Mouse (Mus musculus) limb, embryonic 14.5 days (tissue): ENCODE measurements around the gene Msl1. TPM values are rescaled to one million over a fixed set of nuclear protein-coding genes. Genes with fewer than 3 reads are reported as not detected.

Experiments
- ATAC-seq: fragments of 200-750 bp; cut with Nextera tagmentation; 2 replicates; pipeline ENCODE4 v1.8.0; 2017; ENCODE audit warnings: low read depth, moderate number of reproducible peaks, moderate TSS enrichment; ENCODE audit not compliant: low FRiP score
- DNase-seq: peaks from one replicate; pipeline ENCODE4 v3.0.0-alpha.2; 2015; ENCODE audit warnings: low spot score
- H3K27ac ChIP-seq: fragments of 300-500 bp; sonication (generic); replicated peaks from 2 replicates; pipeline ENCODE4 v1.5.1; 2014; ENCODE audit warnings: low read depth, mild to moderate bottlenecking, low read length, moderate library complexity, mixed read lengths
- H3K27me3 ChIP-seq: fragments of 300-500 bp; sonication (generic); 2 replicates; pipeline ENCODE4 v1.6.1; 2014; ENCODE audit warnings: low read length, mixed read lengths; ENCODE audit not compliant: control insufficient read depth, insufficient read depth
- H3K36me3 ChIP-seq: fragments of 300-500 bp; sonication (generic); 2 replicates; pipeline ENCODE4 v1.6.1; 2014; ENCODE audit warnings: mild to moderate bottlenecking, low read length, moderate library complexity, mixed read lengths; ENCODE audit not compliant: control insufficient read depth, insufficient read depth
- H3K4me1 ChIP-seq: fragments of 300-500 bp; sonication (generic); 2 replicates; pipeline ENCODE4 v1.6.1; 2014; ENCODE audit warnings: antibody characterized with exemption, low read length, mixed read lengths; ENCODE audit not compliant: control insufficient read depth, insufficient read depth
- H3K4me2 ChIP-seq: fragments of 300-500 bp; sonication (generic); replicated peaks from 2 replicates; pipeline ENCODE4 v1.6.1; 2014; ENCODE audit warnings: low read depth, mild to moderate bottlenecking, low read length, moderate library complexity; ENCODE audit not compliant: severe bottlenecking
- H3K4me3 ChIP-seq: fragments of 300-500 bp; sonication (generic); replicated peaks from 2 replicates; pipeline ENCODE4 v1.5.1; 2014; ENCODE audit warnings: low read length
- H3K9ac ChIP-seq: fragments of 300-500 bp; sonication (generic); 2 replicates; pipeline ENCODE4 v1.6.1; 2014; ENCODE audit warnings: mild to moderate bottlenecking, low read depth, low read length, moderate library complexity; ENCODE audit not compliant: severe bottlenecking
- H3K9me3 ChIP-seq: fragments of 300-500 bp; sonication (generic); 2 replicates; pipeline ENCODE4 v1.6.1; 2016; ENCODE audit warnings: low read length; ENCODE audit not compliant: control insufficient read depth
- POLR2A ChIP-seq: fragments of 200-500 bp; IDR thresholded peaks from 2 replicates; pipeline ENCODE4 v1.8.0; 2012; ENCODE audit warnings: inconsistent platforms, mild to moderate bottlenecking, moderate library complexity, borderline replicate concordance; ENCODE audit not compliant: insufficient read depth, insufficient read length; ENCODE audit errors: extremely low read depth
- WGBS: fragments of 180-500 bp; shearing (Covaris S2); extraction: QIAGEN DNeasy Blood & Tissue Kit; methylation state at CpG from one replicate; pipeline ENCODE4 v1.1.7; 2014; 5-methylcytosine and 5-hydroxymethylcytosine counted together
- polyA plus RNA-seq, 2 experiments: library from polyadenylated mRNA; depleted of rRNA in 1 of 2; stranded (reverse) in 1 of 2; unstranded in 1 of 2; fragments of >200 nt; fragmentation: Nextera tagmentation in 1 of 2; extraction: Ambion mirVana in 1 of 2; gene quantifications; 2 replicates each; pipeline versions ENCODE4 v1.2.1 to v1.2.3; 2012 to 2014

Msl1 gene
- polyA plus RNA-seq, 2 experiments: 19.8 to 81.1 TPM

DNA sequence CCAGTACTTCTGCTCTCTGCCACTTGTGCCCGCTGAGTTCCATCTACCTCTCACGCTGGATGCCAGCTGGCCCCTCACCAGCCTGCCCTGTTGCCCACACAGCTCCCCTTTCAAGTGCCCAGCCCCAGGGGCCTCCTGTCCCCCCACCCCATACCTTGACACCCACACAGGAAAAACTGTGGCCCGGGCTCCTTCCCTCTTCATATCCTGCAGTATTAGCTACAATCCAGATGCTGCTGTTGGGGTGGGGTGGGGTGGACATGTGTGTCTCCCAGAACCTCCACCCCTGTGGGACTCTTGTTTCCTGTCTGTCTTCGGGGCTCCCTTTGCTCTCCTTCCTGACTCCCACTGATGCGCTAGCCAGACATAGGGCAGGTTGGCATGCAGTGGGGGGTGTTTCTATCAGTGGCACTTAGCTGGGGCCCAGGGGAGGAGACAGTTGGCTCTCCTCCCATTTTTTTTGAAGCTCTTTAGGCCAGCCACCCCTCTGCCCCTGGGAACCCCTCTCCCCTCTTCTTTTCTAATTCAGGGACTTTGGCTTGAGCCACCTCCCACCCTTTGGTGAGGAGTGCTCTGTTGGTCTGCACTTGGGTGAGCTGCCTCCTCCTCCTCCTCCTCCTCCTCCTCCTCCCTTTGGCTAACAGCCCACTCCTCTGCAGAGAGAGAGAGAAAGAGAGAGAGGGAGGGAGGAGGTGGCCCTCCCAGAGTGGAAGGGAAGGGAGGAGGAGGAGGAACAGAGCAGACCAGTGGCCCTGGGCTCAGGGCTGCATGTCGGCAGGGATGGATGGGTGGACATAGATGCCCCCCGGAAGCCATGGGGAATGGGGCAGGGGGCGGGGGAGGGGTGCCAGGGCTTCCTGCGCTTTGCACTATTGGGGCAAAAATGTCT lies 29.7 kb upstream of the Msl1 start:
- peaks cover 87% of the 10 kb centered on the region for H3K36me3 ChIP-seq
- H3K9ac ChIP-seq: no peak overlapping the region
- no peaks in the 10 kb centered on the region for H3K9me3 ChIP-seq
- peaks cover 33% of the 10 kb centered on the region for H3K4me1 ChIP-seq
- TF ChIP-seq POLR2A: no peak
- ATAC-seq (no peak), DNase-seq (no peak)
- H3K27me3 ChIP-seq: no peaks in the 10 kb centered on the region
- no peak overlapping the region for H3K4me3 ChIP-seq
- 54% methylated on average over 8 of the region's 9 CpGs for WGBS
- H3K4me2 ChIP-seq: no peak overlapping the region
- no peak overlapping the region for H3K27ac ChIP-seq

DNA sequence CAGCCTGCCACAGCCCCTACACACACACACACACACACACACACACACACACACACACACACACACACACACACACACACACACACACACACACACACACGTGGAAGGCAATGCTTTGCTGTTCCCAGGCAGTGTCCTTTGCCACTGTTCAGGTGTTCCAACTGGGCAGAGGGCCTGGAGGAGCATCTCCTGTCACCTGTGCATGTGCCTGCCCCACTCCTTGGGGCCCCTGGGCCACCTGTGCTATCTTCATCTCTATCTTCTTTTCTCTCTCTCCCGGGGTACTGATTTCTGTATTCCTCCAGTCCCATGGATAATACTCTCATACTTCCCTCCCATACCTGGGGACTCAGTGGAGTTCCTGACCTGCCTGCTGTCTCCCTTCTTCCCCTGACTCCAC lies 29.0 kb upstream of the Msl1 start:
- peaks cover 84% of the 10 kb centered on the region for H3K36me3 ChIP-seq
- no peak for ATAC-seq
- H3K27me3 ChIP-seq: no peaks in the 10 kb centered on the region
- no peak overlapping the region for H3K4me2 ChIP-seq
- DNase-seq: no peak
- WGBS: 50% methylated on average over 1 of the region's 2 CpGs
- H3K9me3 ChIP-seq: no peaks in the 10 kb centered on the region
- no peak overlapping the region for H3K4me3 ChIP-seq
- no peak overlapping the region for H3K27ac ChIP-seq
- no peak overlapping the region for H3K9ac ChIP-seq
- peaks cover 33% of the 10 kb centered on the region for H3K4me1 ChIP-seq
- TF ChIP-seq POLR2A: no peak

DNA sequence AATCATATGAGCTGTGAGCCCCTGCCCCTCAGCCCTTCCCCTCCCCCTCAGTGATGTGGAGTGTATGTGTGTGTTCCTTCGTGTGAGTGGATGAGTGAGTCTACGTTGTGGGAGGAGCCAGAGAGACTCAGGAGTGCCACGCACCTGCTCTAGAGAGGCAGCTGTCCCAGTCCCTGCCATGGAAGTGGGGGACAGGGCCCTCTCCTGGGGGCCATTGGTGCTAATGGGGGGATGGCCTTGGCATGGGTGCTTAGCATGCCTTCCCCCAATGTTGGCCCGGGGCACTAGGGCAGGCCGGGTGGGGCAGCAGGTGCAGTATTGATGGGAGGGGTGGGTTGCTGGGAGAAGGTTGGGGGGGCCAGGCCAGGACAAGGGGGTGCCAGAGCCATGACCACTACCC lies 28.5 kb upstream of the Msl1 start:
- WGBS: 42% methylated on average over 5 of the region's 5 CpGs
- Histone ChIP-seq H3K4me2 (no peak overlapping the region), H3K4me1 (peaks cover 33% of the 10 kb centered on the region), H3K27ac (no peak overlapping the region), H3K9me3 (no peaks in the 10 kb centered on the region), H3K36me3 (peaks cover 79% of the 10 kb centered on the region), H3K27me3 (no peaks in the 10 kb centered on the region), H3K4me3 (no peak overlapping the region), H3K9ac (no peak overlapping the region)
- ATAC-seq (no peak), DNase-seq (no peak)
- no peak for TF ChIP-seq POLR2A

DNA sequence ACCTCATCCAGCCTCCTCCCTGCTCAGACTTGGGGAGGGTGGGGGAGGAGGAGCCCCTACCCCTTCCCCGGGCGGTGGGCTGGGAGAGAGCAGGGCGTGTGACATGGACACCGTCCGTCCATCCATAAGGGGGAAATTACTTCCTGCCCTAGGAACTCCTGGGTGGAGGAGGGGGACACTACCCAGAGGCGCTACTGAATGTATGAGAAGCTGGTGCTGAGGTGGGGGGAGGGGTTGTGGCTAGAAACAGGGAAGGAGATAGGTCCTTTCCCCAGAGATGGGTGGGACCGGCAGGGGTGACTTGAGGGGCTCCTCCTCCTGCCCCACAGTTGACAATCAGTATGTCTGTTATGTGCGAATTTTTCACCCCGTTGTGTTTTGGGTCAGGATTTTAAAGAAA lies 28.0 kb upstream of the Msl1 start:
- no peak for TF ChIP-seq POLR2A
- DNase-seq: no peak
- WGBS: 23% methylated on average over 9 of the region's 9 CpGs
- Histone ChIP-seq H3K27me3 (no peaks in the 10 kb centered on the region), H3K27ac (no peak overlapping the region), H3K4me1 (peaks cover 33% of the 10 kb centered on the region), H3K4me3 (no peak overlapping the region), H3K36me3 (peaks cover 75% of the 10 kb centered on the region), H3K9me3 (no peaks in the 10 kb centered on the region), H3K9ac (no peak overlapping the region), H3K4me2 (no peak overlapping the region)
- no peak for ATAC-seq

DNA sequence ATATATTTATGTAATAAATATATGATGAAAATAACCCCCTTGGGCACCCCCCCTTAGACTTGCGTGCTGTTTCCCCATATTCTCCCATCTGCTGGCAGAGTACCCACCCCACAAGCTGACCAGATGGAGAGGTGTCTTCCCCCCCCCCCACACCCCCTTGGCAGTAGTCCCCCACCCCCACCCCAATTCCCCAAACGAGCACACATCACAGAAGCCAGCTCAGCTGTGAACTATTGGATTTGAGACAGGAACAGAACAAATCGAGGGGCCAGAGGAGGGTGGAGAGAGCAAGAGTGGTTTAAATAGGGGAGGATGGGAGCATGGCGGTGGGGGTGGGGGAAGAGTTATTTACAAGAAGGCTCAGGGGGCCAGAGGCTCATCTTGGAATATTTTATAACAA lies 27.6 kb upstream of the Msl1 start:
- Histone ChIP-seq H3K9me3 (no peaks in the 10 kb centered on the region), H3K4me3 (no peak overlapping the region), H3K9ac (no peak overlapping the region), H3K4me1 (peaks cover 35% of the 10 kb centered on the region), H3K36me3 (peaks cover 73% of the 10 kb centered on the region), H3K27ac (no peak overlapping the region), H3K4me2 (peak overlapping the region; percentile 26), H3K27me3 (no peaks in the 10 kb centered on the region)
- no peak for DNase-seq
- TF ChIP-seq POLR2A: no peak
- no peak for ATAC-seq
- WGBS: 21% methylated on average over 4 of the region's 4 CpGs
